Mouse (Mus musculus) ES-E14 (cell line): ENCODE measurements around the gene Cish. TPM values are rescaled to one million over a fixed set of nuclear protein-coding genes. Genes with fewer than 3 reads are reported as not detected.
A peak's percentile ranks its signal among the peaks of the same experiment; 100 is the strongest.

Experiments used
- DNase-seq: peaks from one replicate; pipeline ENCODE4 v3.0.0-alpha.2; 2013; ENCODE audit warnings: low read depth, low spot score
- H3K27ac ChIP-seq: 2 replicates; pipeline ENCODE4 v1.5.1; 2012; ENCODE audit warnings: low read depth, mild to moderate bottlenecking, low read length, moderate library complexity, mixed read lengths; ENCODE audit not compliant: poor library complexity, insufficient read depth, severe bottlenecking
- H3K36me3 ChIP-seq: 2 replicates; pipeline ENCODE4 v1.6.1; 2012; ENCODE audit warnings: mild to moderate bottlenecking, low read length, moderate library complexity, mixed read lengths; ENCODE audit not compliant: control insufficient read depth, poor library complexity, insufficient read depth, severe bottlenecking
- H3K4me1 ChIP-seq, 2 experiments: fragments of 150-350 bp in 1 of 2; sonication (generic) in 1 of 2; 2 replicates each; pipeline ENCODE4 v1.6.1; 2012; ENCODE audit warnings: low read length in 2 of 2, mild to moderate bottlenecking in 1 of 2, mixed read lengths in 1 of 2; ENCODE audit not compliant: control insufficient read depth in 2 of 2, insufficient read depth in 2 of 2, poor library complexity in 1 of 2
- H3K4me3 ChIP-seq, 2 experiments: fragments of 150-350 bp in 1 of 2; sonication (generic) in 1 of 2; 2 replicates each; pipeline ENCODE4 v1.5.1; 2012; ENCODE audit warnings: low read length in 2 of 2, low read depth in 1 of 2, mild to moderate bottlenecking in 1 of 2, mixed read lengths in 1 of 2; ENCODE audit not compliant: insufficient read depth in 1 of 2, poor library complexity in 1 of 2, severe bottlenecking in 1 of 2
- H3K9ac ChIP-seq: 2 replicates; pipeline ENCODE4 v1.6.1; 2012; ENCODE audit warnings: low read depth, mild to moderate bottlenecking, low read length, mixed read lengths; ENCODE audit not compliant: poor library complexity, insufficient read depth, severe bottlenecking
- H3K9me3 ChIP-seq: fragments of 150-350 bp; sonication (generic); 2 replicates; pipeline ENCODE4 v1.6.1; 2012; ENCODE audit warnings: low read depth, mild to moderate bottlenecking, low read length; ENCODE audit not compliant: control insufficient read depth, insufficient read depth
- CHD2 ChIP-seq: IDR thresholded peaks from 2 replicates; pipeline ENCODE4 v1.6.1; 2014; ENCODE audit warnings: mild to moderate bottlenecking, low read depth, low read length, inconsistent platforms
- HCFC1 ChIP-seq: IDR thresholded peaks from 2 replicates; pipeline ENCODE4 v1.6.1; 2012; ENCODE audit warnings: low read length, inconsistent platforms, borderline replicate concordance; ENCODE audit not compliant: insufficient read depth
- MAFK ChIP-seq: IDR thresholded peaks from 2 replicates; pipeline ENCODE4 v1.6.1; 2014; ENCODE audit warnings: mild to moderate bottlenecking, low read depth, low read length, inconsistent platforms; ENCODE audit not compliant: insufficient read depth
- ZC3H11A ChIP-seq: IDR thresholded peaks from 2 replicates; pipeline ENCODE4 v1.6.1; 2012; ENCODE audit warnings: low read depth, mild to moderate bottlenecking, inconsistent platforms, low read length, borderline replicate concordance
- ZNF384 ChIP-seq: IDR thresholded peaks from 2 replicates; pipeline ENCODE4 v1.6.1; 2012; ENCODE audit warnings: low read depth, low read length, inconsistent platforms
- in situ Hi-C, 2 experiments: fragments of 600-800 bp; cut with MboI; formaldehyde crosslinking; loops; one replicate each; pipeline ENCODE4 v1.15.1; 2025; ENCODE audit warnings: low sequenced_read_pairs in 2 of 2, inconsistent platforms in 1 of 2; ENCODE audit not compliant: unreplicated experiment in 2 of 2
- total RNA-seq: library from RNA; depleted of rRNA; stranded (reverse); fragments of 300-350 nt; gene quantifications from 2 replicates; pipeline ENCODE4 v1.2.3, GENCODE M21; 2012

The Cish gene
- total RNA-seq, 1 experiment = 2.5 TPM

DNA sequence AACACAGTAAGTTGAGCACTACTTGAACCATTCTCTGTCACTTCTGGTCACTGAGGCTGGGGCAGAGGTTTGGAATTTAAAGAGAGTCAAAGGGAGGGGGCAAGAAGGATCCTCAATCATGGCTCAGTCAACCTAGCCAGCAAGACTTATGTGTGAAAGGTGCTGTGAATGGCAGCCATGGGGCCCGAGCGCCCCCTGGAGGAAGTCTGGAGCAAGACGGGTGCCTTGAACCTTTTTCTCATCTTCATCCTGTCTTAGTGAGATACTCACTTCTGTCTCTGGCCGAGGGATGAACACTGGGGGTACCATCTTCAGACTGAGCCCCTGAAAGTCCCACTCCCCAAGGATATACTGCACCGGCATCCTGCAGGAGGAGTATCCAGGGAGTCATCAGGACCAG, 40.1 kb downstream of the Cish start:
- peak; percentile 55 for DNase-seq
- H3K27ac ChIP-seq = no peak overlapping the region
- in situ Hi-C loops = no loop called here

DNA sequence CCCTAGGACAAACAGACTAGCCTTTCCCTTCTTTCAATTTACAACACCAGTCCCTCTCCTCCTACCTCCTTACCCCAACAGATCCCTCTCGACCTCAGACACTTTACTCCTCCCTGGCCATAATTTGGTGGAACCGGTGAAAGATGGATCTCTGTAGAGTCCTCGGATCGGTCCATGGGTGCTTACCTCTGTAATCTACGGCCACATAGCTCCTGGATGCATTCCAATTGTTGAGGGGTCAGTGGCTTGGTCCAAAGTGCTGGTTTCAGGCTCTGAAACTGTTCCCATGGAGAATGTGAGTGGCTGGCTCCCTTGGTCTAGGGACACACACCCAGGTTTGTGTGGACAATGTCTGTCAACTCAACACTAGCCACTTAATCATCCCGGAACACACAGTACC, 40.6 kb downstream of the Cish start:
- no peak for DNase-seq
- peaks cover 4% of the 10 kb centered on the region; the same call in 1 of the 2 replicates for H3K36me3 ChIP-seq
- in situ Hi-C loops = no loop called here
- no peaks in the 10 kb centered on the region for H3K9me3 ChIP-seq
- peaks cover 0 to 2% of the 10 kb centered on the region in 2 experiments; a peak in 2 of 4 replicates for H3K4me1 ChIP-seq
- no peak overlapping the region for H3K27ac ChIP-seq
- TF ChIP-seq ZC3H11A (no peak), ZNF384 (no peak), MAFK (no peak), HCFC1 (no peak), CHD2 (no peak)
- H3K4me3 ChIP-seq = no peak overlapping the region
- H3K9ac ChIP-seq = no peak overlapping the region

More for the DNA sequence above, 40.1 kb downstream of the Cish start:
- H3K4me1 ChIP-seq = peaks cover 0 to under 1% of the 10 kb centered on the region in 2 experiments; a peak in 2 of 4 replicates
- H3K36me3 ChIP-seq = peaks cover 4% of the 10 kb centered on the region; the same call in 1 of the 2 replicates
- no peak overlapping the region for H3K4me3 ChIP-seq
- no peaks in the 10 kb centered on the region for H3K9me3 ChIP-seq
- no peak overlapping the region for H3K9ac ChIP-seq
- no peak for TF ChIP-seq CHD2
- no peak for TF ChIP-seq HCFC1
- peak; percentile 88 for TF ChIP-seq ZC3H11A
- no peak for TF ChIP-seq ZNF384
- no peak for TF ChIP-seq MAFK

DNA sequence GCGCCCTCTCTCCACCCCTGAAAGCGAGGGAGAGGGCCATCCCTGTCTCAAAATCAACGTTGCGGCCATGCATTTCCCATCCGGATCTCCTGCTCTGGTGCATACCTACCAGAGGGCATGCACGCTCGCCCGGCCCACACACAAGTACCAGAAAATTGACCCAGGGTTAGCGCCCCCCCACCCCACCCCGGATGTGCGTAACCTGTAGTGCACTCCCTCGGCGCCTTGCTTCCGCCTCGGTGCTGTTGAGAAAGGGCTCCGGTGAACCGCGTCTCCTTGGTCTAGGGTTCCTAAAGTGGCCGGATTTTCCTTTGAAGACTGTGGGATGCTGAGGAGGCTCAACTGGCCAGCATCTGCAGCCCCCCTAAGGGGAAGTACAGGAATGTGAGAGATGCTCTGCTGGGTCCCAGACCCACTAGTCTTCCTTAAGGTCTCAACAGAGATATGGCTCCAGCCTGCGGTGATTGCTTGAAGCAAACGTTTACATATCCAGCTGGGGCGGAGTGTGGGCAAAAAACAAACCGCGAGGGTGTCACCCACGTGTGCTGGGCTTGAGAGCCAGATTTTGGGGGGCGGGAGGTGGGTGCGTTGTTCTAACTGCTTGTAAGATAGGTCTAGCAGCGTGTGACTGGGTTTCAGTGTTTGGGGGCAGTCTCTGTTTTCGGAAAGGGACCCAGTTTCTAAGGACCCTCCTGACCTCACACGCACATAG, 42.5 kb downstream of the Cish start, which contains the start of gene Hemk1:
TSS of gene Hemk1 (minus strand) at position 179 of the 712 bp plus-strand sequence.
- in situ Hi-C loops = no loop called here

DNA sequence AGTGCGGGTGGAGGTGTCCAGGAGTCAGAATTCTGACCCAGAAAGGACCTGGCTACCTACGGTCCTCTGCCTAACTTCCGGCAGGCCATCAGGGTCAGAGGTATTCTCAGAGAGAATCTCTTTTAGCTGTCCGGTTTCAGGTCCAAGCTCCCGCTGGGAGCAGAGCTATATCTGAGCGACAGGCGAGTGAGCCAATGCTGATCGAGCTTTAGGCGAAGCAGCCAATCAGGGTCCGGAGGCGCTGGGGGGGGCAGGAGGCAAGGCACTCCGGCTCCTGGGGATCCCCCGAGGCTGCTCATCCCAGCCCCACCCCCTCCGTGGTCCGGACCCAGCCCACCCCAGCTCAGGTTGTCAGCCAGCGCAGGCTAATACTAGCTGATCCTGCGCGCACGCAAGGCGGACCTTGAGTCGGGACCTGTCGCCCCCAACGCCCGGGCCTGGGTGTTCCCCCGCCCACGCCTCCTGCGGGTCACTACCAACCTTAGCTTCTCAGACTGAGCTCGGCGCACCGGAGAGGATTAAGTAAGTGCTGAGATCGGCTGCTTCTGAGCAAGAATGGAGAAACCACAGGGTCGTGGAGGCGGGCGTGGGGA, 44.5 kb downstream of the Cish start, which contains the start of gene 6430571L13Rik:
TSS of gene 6430571L13Rik (plus strand) at position 336 of the 593 bp plus-strand sequence.
- peaks cover 0 to 2% of the 10 kb centered on the region in 2 experiments; a peak in 2 of 4 replicates for H3K4me1 ChIP-seq
- peaks cover 2% of the 10 kb centered on the region; the same call in 1 of the 2 replicates for H3K36me3 ChIP-seq
- H3K4me3 ChIP-seq = peak within 1 kb of the TSS; percentile 61 to 67
- in situ Hi-C loops = no loop called here
- no peak for TF ChIP-seq ZNF384
- TF ChIP-seq HCFC1 = no peak; the same call in 1 of the 2 replicates
- peak; percentile 88; the same call in 1 of the 2 replicates for TF ChIP-seq CHD2
- no peaks in the 10 kb centered on the region for H3K9me3 ChIP-seq
- peak within 1 kb of the TSS; percentile 57 for H3K9ac ChIP-seq
- H3K27ac ChIP-seq = no peak within 1 kb of the TSS
- DNase-seq = peak; percentile 85

More for the DNA sequence above, 42.5 kb downstream of the Cish start, which contains the start of gene Hemk1:
- Histone ChIP-seq H3K9ac (peak within 1 kb of the TSS; percentile 89), H3K4me1 (peaks cover 0 to 2% of the 10 kb centered on the region in 2 experiments; a peak in 2 of 4 replicates), H3K36me3 (peaks cover 4% of the 10 kb centered on the region; the same call in 1 of the 2 replicates), H3K4me3 (peak within 1 kb of the TSS; percentile 77 to 89), H3K9me3 (no peaks in the 10 kb centered on the region), H3K27ac (peak within 1 kb of the TSS; percentile 56; the same call in 1 of the 2 replicates)
- TF ChIP-seq ZNF384 (no peak), HCFC1 (peak; percentile 83)
- DNase-seq = peak; percentile 76
